ENCODE assay signal across 20 mouse cellular contexts in genomic region chr1:42770085-42770484, GRCm38 (mm10).
"Had no signal": no experiment of that assay in that cellular context is flagged by ENCODE, and none has a peak within 500 bp of the region (broad histone marks: within the 10 kb centered on the region; RNA-seq: fewer than 3 reads in every experiment).

No protein-coding gene starts in this region.

- H3K4me3 ChIP-seq: left cerebral cortex, adult 2 months; liver, embryonic 13.5 days; midbrain, embryonic 13.5 days; neural tube, embryonic 12.5 days; neural tube, embryonic 15.5 days had no signal

- H3K27me3 ChIP-seq: liver, embryonic 13.5 days; midbrain, embryonic 13.5 days; neural tube, embryonic 12.5 days; neural tube, embryonic 15.5 days had no signal

- ATAC-seq: intestine, embryonic 16.5 days; midbrain, embryonic 13.5 days had no signal

- H3K27ac ChIP-seq: left cerebral cortex, adult 2 months; liver, embryonic 13.5 days; midbrain, embryonic 13.5 days; neural tube, embryonic 12.5 days; neural tube, embryonic 15.5 days; stomach, postnatal 0 days had no signal

- H3K36me3 ChIP-seq: liver, embryonic 13.5 days; midbrain, embryonic 13.5 days; neural tube, embryonic 12.5 days; neural tube, embryonic 15.5 days had no signal

- H3K9ac ChIP-seq: liver, embryonic 13.5 days; midbrain, embryonic 13.5 days; neural tube, embryonic 12.5 days; neural tube, embryonic 15.5 days had no signal

- H3K4me2 ChIP-seq: liver, embryonic 13.5 days; midbrain, embryonic 13.5 days; neural tube, embryonic 12.5 days; neural tube, embryonic 15.5 days had no signal

- H3K4me1 ChIP-seq: liver, embryonic 13.5 days; neural tube, embryonic 12.5 days; neural tube, embryonic 15.5 days had no signal

- H3K9me3 ChIP-seq: liver, embryonic 13.5 days; midbrain, embryonic 13.5 days; neural tube, embryonic 12.5 days; neural tube, embryonic 15.5 days had no signal

- DNase-seq: kidney, adult 18-20 months; kidney, adult 9 months; kidney, postnatal 14 days; kidney, postnatal 4 days; liver, embryonic 13.5 days; lung, adult 2 months; lung, postnatal 14 days; lung, postnatal 4 days; right cerebral cortex, adult 18-20 months; right cerebral cortex, postnatal 14 days; right cerebral cortex, postnatal 4 days; thymus, adult 2 months; thymus, postnatal 14 days; thymus, postnatal 4 days had no signal
